Mouse (Mus musculus) lung, postnatal 0 days (tissue): Measurements from ENCODE around the gene Ncor2. TPM values are rescaled to one million over a fixed set of nuclear protein-coding genes. Genes with fewer than 3 reads are reported as not detected.

Source experiments
- ATAC-seq: fragments of 200-750 bp; cut with Nextera tagmentation; 2 replicates; pipeline ENCODE4 v1.8.0; 2017; ENCODE audit warnings: moderate library complexity
- DNase-seq: peaks from one replicate; pipeline ENCODE4 v3.0.0-alpha.2; 2016; ENCODE audit warnings: low spot score
- H3K27ac ChIP-seq: fragments of 300-500 bp; sonication (generic); 2 replicates; pipeline ENCODE4 v1.5.1; 2014; ENCODE audit warnings: antibody characterized with exemption, mild to moderate bottlenecking, low read length, mixed read lengths
- H3K27me3 ChIP-seq: fragments of 300-500 bp; sonication (generic); replicated peaks from 2 replicates; pipeline ENCODE4 v1.6.1; 2014; ENCODE audit warnings: low read length, mixed read lengths; ENCODE audit not compliant: insufficient read depth
- H3K36me3 ChIP-seq: fragments of 300-500 bp; sonication (generic); 2 replicates; pipeline ENCODE4 v1.6.1; 2014; ENCODE audit warnings: low read length, mixed read lengths; ENCODE audit not compliant: insufficient read depth
- H3K4me1 ChIP-seq: fragments of 300-500 bp; sonication (generic); 2 replicates; pipeline ENCODE4 v1.6.1; 2014; ENCODE audit warnings: antibody characterized with exemption, low read depth, low read length, mixed read lengths; ENCODE audit not compliant: insufficient read depth
- H3K4me2 ChIP-seq: fragments of 300-500 bp; sonication (generic); replicated peaks from 2 replicates; pipeline ENCODE4 v1.6.1; 2014; ENCODE audit warnings: low read depth, mild to moderate bottlenecking, low read length, moderate library complexity, mixed read lengths
- H3K4me3 ChIP-seq: fragments of 300-500 bp; sonication (generic); 2 replicates; pipeline ENCODE4 v1.5.1; 2014; ENCODE audit warnings: low read depth, low read length
- H3K9ac ChIP-seq: fragments of 300-500 bp; sonication (generic); replicated peaks from 2 replicates; pipeline ENCODE4 v1.6.1; 2014; ENCODE audit warnings: low read depth, mild to moderate bottlenecking
- H3K9me3 ChIP-seq: fragments of 300-500 bp; sonication (generic); 2 replicates; pipeline ENCODE4 v1.6.1; 2016; ENCODE audit warnings: low read length, mixed read lengths
- CTCF ChIP-seq: IDR thresholded peaks from 2 replicates; pipeline ENCODE4 v1.5.1; 2016; ENCODE audit warnings: antibody characterized with exemption, mild to moderate bottlenecking
- EP300 ChIP-seq: IDR thresholded peaks from 2 replicates; pipeline ENCODE4 v1.6.1; 2016; ENCODE audit warnings: antibody characterized with exemption, mild to moderate bottlenecking, control low read depth
- WGBS: fragments of 180-500 bp; shearing (Covaris S2); extraction: QIAGEN DNeasy Blood & Tissue Kit; methylation state at CpG from one replicate; pipeline ENCODE4 v1.1.7; 2014; 5-methylcytosine and 5-hydroxymethylcytosine counted together
- polyA plus RNA-seq: library from polyadenylated mRNA; unstranded; fragments of >200 nt; fragmentation: Nextera tagmentation; extraction: Ambion mirVana; gene quantifications from 2 replicates; pipeline ENCODE4 v1.2.1, GENCODE M21; 2015

Gene Ncor2
- polyA plus RNA-seq, 1 experiment from 2014 or later: 20.2 TPM

- WGBS: 5% methylated on average over 18 of the region's 19 CpGs
- Histone ChIP-seq H3K9me3 (no peaks in the 10 kb centered on the region), H3K27me3 (no peaks in the 10 kb centered on the region), H3K9ac (peak overlapping the region; percentile 43; the same call in 1 of the 2 replicates), H3K4me2 (peak overlapping the region; percentile 65), H3K4me3 (peak overlapping the region; percentile 28), H3K36me3 (no peaks in the 10 kb centered on the region), H3K4me1 (peaks cover 54% of the 10 kb centered on the region; the same call in 1 of the 2 replicates), H3K27ac (peak overlapping the region; percentile 98)
- TF ChIP-seq CTCF: no peak
- no peak; the same call in 1 of the 2 replicates for TF ChIP-seq EP300
- ATAC-seq: peak; percentile 15
- DNase-seq: peak; percentile 71
Measured at GRCm38 (mm10) chr5:125140151-125140699, 38.8 kb downstream of the Ncor2 start.

GRCm38 (mm10) chr5:125139669-125140068 lies 39.4 kb downstream of the Ncor2 start:
- no peak overlapping the region for H3K9ac ChIP-seq
- peaks cover 57% of the 10 kb centered on the region; the same call in 1 of the 2 replicates for H3K4me1 ChIP-seq
- no peak for TF ChIP-seq EP300
- no peak for TF ChIP-seq CTCF
- 0 out of 2 replicates have a peak overlapping the region, but pooled peaks have one; percentile 28 for H3K4me3 ChIP-seq
- ATAC-seq (no peak), DNase-seq (no peak)
- H3K4me2 ChIP-seq: peak overlapping the region; percentile 65
- no peaks in the 10 kb centered on the region for H3K36me3 ChIP-seq
- WGBS: 60% methylated on average over 5 of the region's 5 CpGs
- H3K27me3 ChIP-seq: no peaks in the 10 kb centered on the region
- peak overlapping the region; percentile 98 for H3K27ac ChIP-seq
- H3K9me3 ChIP-seq: no peaks in the 10 kb centered on the region

GRCm38 (mm10) chr5:125138841-125139430 lies 40.1 kb downstream of the Ncor2 start:
- DNase-seq (no peak), ATAC-seq (no peak)
- no peak overlapping the region for H3K27ac ChIP-seq
- H3K4me1 ChIP-seq: peaks cover 62% of the 10 kb centered on the region; the same call in 1 of the 2 replicates
- no peak overlapping the region for H3K4me2 ChIP-seq
- H3K9me3 ChIP-seq: no peaks in the 10 kb centered on the region
- no peaks in the 10 kb centered on the region for H3K27me3 ChIP-seq
- no peak overlapping the region for H3K4me3 ChIP-seq
- no peaks in the 10 kb centered on the region for H3K36me3 ChIP-seq
- WGBS: 63% methylated on average over 13 of the region's 13 CpGs
- H3K9ac ChIP-seq: no peak overlapping the region
- no peak for TF ChIP-seq CTCF
- no peak for TF ChIP-seq EP300

DNA sequence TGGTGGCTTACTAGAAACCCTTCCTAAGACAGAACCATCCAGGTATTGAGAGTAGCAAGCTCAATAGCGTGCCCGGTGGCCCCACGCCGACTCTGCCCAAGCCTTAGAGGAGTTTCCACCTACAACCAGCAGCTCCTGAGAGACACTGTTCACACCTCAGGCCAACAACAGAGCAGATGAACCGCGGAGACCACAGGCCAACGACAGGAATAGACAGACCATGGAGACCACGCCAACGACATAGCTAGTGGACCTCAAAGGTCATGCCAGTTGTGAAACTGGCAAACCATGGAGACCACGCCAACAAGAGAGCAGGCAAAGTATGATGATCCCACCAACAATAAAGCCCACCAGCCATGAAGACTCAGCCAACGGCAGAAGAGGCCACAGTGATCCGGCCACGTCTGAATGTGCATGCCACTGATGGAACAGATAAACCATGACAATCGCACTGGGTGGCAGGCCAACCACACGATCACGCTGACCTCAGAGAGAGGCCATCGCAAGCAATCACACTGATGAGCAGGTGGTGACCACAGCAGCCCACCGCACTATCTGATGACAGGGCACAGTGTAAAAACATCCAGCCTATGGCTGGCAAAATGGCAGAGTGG lies 41.2 kb downstream of the Ncor2 start:
- DNase-seq: no peak
- no peak for ATAC-seq
- no peak overlapping the region for H3K9ac ChIP-seq
- H3K27ac ChIP-seq: no peak overlapping the region
- H3K4me1 ChIP-seq: peaks cover 59% of the 10 kb centered on the region; the same call in 1 of the 2 replicates
- H3K9me3 ChIP-seq: no peaks in the 10 kb centered on the region
- H3K4me2 ChIP-seq: no peak overlapping the region
- TF ChIP-seq CTCF (no peak), EP300 (no peak)
- H3K4me3 ChIP-seq: no peak overlapping the region
- H3K27me3 ChIP-seq: no peaks in the 10 kb centered on the region
- no peaks in the 10 kb centered on the region for H3K36me3 ChIP-seq
- 89% methylated on average over 18 of the region's 18 CpGs for WGBS

DNA sequence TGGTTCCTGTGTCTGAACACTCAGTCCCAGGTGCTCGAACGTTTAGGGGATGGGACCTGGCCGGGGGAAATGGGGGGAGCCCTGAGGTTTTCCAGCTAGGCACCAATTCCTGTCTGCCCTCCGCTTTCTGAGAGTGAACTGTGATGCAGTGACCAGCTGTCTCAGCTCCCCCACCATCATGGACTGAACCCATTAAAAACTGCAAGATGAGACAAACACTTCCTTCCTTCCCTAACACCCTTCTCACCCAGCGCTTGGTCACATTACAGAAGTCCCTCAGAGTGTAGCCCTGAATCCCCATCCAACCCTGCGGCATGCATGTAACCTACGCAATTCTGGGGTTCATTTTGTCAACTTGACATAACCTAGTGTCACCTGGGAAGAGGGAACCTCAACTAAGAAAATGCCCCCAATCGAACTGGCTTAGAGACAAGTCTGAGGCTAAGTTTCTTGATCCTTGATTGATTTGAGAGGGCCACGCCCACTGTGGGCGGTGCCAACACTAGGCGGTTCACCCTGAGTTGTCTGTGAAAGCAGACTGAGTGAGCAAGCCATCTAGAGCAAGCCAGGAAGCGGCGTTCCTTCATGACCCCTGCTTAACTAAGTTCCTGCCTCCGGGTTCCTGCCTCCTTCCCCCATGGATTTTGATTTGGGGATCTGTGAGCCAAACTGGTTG lies 41.9 kb downstream of the Ncor2 start:
- Histone ChIP-seq H3K27ac (peak overlapping the region; percentile 38; the same call in 1 of the 2 replicates), H3K4me3 (no peak overlapping the region), H3K4me1 (peaks cover 55% of the 10 kb centered on the region; the same call in 1 of the 2 replicates), H3K9ac (no peak overlapping the region), H3K9me3 (no peaks in the 10 kb centered on the region), H3K36me3 (no peaks in the 10 kb centered on the region), H3K27me3 (no peaks in the 10 kb centered on the region), H3K4me2 (no peak overlapping the region)
- TF ChIP-seq EP300: no peak
- TF ChIP-seq CTCF: no peak
- 25% methylated on average over 14 of the region's 14 CpGs for WGBS
- ATAC-seq: no peak
- peak; percentile 39 for DNase-seq
